Mouse (Mus musculus) retina, postnatal 7 days (tissue): ENCODE results near the gene Rnf183.

Experiments used
- DNase-seq: peaks from one replicate; pipeline ENCODE4 v3.0.0-alpha.2; 2012; ENCODE audit warnings: low read depth, low spot score

Rnf183 gene

DNA sequence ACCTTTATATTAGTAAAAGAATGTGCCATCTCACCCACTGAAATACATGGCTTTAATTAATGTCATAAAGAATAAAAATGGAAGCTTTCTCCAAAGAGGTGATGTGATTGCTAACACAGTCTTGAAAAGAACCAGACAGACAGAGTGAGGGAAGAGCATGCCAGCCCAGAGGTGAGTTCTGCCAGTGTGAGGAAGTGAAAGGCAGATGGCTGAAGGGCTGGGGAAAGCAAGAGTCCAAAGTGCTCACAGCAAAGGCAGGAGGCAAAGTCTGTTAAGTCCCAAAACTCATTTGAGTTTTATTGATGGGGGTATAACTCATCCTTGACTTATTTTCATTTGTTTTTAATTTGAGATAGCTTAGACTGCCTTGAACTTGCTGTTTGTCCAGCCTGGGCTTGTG lies 4.4 kb downstream of the Rnf183 start:
- no peak for DNase-seq

DNA sequence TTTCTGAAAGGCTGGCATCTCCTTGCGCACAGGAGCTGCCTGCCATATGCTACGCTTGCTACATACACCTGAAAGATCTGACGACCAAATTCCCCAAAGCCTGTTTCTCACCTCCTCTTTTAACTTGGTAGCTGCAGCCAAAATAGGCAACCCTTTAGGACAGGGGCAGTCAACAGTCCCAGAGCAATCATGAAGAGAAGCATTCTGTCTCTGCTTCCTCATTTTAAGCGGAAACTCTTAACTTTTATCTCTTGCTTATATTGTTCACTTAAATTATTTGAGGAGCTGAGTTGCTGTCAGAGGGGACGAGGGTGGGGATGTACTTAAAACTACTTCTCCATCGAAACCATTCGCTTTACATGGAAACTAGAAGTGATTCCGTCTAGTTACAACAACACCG lies 5.4 kb downstream of the Rnf183 start:
- no peak for DNase-seq

DNA sequence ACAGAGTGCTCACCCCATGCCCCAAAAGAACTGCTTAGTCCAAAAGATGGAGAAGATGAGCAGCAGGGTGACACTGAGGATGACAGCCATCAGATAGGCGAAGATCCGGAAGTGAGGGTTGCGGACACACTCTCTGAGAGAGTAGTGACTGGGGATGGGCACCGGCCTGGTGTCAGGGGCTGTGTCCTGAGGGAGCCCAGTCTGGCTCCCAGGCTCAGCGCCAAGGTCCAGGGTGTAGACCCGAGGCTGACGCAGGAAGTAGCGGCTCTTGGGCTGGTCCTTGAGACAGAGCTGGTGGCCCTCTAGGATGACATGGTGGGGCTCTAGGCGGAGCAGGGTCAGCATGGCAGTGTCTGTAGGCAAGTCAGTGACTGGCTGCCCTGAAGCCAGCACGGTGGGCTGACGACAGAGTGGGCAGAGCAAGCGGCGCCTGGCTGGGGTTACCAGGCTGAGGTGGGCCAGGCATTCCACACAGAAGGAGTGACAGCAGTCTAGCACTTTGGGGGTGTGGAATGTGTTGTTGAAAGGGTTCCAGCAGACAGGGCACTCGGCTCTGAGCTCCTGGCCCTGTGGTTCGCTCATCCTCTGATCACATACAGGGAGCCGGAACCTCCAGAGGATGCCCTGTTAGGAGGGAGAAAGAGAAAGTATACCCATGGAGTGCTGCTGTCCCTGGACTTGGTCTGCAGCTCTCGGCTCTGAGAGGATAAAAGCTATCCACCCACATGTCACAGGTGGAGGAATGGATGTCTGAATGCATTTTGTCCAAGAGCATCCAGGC lies 6.9 kb downstream of the Rnf183 start:
- DNase-seq: no peak

DNA sequence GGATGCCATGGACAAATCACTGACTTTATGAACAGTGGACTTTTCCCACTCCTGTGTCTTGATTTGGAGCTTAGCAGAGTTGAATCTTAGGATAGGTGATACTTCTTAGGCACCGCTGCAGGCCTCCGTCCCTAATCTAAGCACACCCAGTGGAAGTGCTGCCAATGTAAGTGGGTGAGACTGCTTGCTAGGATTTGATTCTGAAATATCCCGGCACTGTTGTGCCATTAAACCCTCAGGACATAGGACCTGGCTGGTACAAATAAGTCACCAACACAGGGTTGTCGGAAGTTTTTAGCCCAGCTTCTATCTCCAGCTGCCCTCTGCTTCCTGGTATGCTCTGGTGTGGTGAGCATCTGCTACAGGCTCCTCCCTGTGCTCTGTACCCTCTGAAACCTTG lies 9.2 kb downstream of the Rnf183 start:
- DNase-seq: no peak

DNA sequence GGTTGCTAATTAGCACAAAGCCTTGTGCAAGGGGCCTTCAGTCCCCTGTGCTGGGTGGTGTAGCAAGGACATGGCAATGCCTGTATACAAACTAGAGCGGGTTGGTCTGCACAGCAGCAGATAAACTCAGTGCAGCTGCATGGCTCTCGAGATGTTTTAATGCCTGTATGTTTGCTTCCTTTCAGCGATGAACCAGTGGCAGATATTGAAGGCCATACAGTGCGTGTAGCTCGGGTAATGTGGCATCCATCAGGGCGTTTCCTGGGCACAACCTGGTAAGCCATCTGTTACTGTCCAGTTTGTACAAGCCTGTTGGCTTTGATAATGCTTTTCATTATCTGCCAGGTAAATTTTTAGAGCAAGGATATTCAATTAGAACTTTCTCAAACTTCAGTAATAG lies 16.0 kb downstream of the Rnf183 start:
- no peak for DNase-seq

DNA sequence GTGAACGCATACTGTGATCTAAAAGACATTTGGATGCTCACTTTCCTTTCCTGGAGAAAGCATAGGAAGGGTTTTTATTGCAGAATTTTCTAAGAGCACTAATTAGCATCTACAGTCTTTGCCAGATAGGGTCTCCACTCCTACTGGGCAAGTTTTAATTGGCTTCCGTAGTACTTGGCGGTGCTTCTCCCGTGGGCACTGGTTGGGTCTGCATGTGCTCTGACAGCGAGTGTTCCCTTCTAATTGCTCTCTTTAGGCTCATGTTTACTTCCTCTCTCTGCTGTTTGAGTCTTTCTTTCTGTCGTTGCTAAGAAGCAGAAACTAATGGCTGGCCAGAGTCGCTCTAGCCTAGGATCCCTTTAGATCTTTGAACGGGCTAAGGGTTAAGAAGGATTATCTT lies 16.6 kb downstream of the Rnf183 start:
- no peak for DNase-seq

DNA sequence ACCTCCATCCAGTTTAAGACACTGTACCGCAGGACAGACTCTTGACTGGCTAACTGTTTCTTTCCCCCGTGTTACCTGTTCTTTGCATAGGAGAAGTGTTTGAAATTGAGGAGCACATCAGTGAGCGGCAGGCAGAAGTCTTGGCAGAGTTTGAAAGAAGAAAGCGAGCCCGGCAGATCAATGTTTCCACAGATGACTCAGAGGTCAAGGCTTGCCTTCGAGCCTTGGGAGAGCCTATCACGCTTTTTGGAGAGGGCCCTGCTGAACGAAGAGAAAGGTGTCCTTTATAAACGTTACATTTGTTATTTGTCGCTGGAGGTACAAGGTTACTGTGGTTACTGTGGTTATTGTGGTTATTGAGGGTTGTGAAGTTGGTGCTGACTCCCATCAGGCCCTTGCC lies 23.4 kb downstream of the Rnf183 start:
- DNase-seq: no peak

DNA sequence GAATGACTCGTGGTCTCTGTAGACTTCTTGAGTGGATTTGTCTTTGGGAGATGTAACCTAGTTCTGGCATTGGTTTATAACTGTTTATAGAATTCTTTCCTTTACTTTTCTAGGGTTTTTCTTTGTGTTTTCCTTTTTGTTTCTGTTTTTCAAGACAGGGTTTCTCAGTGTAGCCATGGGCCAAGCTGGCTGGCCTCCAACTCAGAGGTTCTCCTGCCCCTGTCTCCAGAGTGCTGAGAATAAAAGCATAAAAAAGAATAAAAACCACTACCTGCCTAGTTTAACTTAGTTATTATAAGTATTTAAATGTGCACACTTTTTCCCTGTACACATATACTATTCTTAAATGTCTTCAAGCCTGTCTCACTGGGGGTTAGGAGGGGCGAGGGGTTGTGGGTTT lies 24.7 kb downstream of the Rnf183 start:
- DNase-seq: no peak

DNA sequence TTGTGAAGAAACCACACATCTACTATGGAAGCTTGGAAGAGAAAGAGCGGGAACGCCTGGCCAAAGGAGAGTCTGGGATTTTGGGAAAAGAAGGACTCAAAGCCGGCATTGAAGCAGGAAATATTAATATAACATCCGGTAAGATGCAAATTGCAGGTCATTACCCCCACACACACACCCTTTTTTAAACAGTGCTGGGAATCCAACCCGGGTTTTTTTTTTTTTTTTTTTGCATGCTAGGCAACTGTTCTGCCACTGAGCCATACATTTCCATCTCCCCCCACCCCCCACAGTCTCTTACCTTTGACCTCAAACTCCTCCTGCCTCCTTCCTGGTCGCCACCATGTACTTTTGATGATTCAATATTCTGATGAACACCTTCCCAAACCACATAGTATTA lies 25.4 kb downstream of the Rnf183 start:
- no peak for DNase-seq

DNA sequence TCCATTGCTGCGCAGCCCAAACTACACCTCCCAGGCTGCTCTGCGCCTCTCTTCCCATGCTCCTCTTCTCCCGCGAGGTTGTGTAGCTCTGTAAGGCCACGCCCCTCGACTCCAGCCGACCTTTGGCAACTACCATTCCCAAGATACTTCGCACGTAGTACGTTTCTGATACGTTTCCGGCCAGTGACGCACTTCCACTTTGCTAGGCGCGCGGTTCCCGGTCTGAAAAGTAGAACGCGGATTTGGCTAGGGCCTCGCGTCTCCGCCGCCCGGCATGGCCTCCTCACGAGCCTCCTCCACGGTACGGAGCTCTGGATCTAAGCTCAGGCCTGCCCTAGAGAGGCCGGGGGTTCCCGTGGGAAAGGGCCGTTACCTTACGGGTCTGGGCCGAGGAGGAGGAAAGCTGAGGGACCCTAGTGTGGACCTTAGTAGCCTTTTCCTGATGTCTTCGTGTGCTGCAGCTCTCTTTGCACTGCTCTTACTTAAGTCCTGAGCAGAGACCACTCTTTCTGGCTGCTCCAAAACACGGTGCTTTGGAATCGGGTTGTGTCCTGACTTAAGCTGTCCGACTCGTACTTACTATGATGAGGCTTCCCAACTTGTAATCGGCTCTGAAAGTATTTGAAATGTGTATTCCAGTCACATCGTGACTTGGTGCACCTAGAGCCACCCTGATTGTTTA lies 26.3 kb downstream of the Rnf183 start, which contains the start of the genes Cdc26 and Prpf4:
Cdc26 (minus strand) TSS at position 42 of the 682 bp plus-strand sequence.
Prpf4 (plus strand) TSS at position 197 of the 682 bp plus-strand sequence.
- peak; percentile 96 for DNase-seq

DNA sequence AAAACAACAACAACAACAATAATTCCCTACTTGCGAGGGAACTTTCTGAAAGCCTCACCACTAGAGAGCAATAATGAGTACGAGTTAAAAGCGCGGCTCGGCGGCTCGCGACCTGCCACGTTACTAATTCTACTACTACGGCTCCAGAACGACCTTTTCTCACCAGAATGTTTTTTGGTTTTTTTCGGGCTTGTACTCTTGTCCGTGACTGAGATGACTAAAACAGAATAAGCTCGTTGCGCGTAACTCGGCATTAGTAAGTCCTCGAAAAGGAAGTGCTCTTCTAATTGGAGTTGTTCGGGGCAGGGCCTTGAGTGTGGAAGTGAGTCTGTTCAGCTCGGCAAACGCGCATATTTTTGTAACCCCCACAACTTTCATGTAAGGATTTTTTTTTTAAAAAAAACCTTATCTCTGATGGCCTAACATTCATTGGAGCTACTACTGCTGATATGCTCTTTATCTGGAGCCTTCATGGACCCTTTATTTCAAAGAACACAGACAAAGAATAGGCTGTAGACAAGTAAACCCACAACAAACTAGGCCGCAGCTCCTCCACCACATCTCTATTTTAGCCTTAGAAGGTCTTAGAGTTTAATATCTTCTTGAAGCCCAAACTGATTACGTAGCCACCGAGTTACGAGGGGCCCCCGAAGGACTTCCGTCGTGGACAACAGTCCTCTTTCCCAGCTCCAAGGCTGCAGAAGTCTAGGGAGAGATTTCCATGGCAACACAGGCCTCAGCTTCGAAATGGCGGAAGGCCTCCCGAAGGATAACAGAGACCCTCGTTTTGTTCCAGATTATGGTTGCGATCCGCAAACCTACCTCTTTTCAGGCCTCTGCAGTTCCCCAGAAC lies 27.1 kb downstream of the Rnf183 start:
- peak; percentile 14 for DNase-seq

DNA sequence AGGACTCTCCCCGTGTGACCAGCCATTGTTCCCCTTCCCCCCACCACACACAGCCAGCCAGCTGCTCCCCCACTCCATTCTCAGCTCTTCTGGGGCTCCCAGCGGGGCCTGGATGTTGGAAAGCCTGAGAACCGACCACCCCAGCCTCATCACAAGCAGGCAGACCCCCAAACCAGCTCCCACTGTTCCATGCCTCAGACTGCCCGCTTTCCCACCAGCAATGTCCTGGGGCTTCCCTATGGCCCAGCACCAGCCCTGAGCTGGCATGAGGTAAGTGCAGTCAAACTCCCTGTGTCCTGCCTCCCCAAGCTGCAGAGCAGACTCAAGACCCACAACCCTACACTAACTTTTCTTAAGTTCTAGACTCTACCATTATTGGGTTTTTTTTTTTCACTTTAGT lies 28.9 kb downstream of the Rnf183 start:
- no peak for DNase-seq

DNA sequence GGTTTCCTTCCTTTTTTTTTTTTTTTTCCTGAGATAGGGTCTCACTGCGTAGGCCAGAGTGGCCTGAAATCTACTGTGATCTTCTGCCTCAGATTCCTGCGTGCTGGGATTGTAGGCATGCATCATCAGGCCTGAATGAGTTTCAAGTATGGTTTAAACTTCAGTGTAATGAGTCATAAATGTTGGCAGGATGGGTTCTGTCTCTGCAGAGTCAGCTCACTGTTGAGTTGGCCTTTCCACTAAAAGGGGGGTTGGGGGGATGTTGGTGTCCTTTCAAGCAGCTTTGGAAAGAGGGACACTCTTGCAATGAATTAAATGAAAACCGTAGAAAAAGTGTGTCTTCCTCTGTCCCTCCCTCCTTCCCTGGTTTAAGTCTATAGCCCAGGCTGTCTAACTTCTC lies 36.1 kb downstream of the Rnf183 start:
- DNase-seq: no peak

DNA sequence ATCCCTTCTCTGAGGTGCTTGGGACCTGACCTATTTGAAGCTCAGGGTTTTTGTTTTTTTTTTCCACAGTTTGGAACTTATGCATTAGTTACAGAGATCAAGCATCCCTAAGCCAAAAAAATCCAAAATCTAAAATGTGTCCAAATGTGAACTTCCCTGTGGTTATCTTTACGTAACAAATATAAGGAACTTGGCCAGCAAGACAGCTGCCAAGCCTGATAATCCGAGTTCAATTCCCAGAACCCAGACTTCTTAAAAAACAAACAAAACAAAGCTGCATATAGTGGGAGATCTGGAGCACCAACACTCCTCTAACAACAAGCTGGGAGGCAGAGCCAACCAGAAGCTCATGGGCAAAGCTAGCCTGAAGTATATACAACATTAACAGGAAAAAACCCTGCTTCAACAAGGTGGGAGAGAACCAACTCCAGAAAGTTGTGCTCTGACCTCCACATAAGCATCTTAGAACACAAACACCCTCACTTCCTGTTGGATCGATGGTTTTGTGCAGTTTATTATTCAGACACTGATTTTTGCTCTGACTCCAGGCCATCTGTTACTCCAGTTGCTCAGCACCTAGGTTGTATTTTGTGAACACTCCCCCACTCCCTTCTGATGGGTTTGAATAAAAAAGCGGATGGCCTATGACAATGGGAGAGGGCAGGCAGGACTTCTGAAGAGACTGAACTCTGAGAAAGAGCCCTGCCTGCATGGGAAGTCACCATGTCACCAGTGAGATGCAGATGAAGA lies 37.3 kb downstream of the Rnf183 start:
- no peak for DNase-seq

DNA sequence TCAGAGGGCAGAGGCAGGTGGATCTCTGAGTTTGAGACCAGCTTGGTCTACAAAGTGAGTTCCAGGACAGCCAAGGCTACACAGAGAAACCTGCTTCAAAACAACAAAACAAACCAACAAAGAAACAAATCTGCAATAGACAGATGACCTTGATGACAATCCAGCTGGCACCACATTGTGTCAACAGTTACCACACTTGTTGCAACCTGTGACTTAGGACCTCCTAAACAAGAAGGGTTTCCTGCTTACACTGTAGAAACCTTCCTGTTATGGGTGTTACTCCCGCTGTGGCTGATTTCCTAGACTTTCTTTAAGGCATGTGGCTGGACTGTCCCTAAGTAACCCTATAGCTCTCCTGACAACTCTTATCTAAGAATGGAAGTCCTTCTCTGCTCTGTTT lies 39.2 kb downstream of the Rnf183 start:
- DNase-seq: no peak

DNA sequence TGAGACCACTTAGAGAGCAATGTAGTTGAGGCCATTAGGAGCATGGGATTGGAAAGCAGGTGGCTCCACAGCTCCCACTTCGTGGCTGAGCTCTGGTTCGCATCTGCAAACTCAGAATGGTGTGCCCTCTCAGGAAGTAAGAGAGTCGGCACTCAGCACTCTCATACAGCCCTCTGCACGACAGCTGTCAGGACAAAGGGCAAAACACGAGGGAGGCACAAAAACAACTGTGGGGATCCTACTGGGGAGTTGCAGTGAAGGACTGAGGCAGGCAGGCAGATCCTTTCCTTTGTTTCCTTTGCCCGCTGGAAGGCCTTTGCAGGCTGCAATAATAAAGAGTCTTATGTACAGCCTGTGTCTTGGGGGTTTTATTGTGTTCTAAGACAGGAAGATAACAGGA lies 41.6 kb downstream of the Rnf183 start:
- no peak for DNase-seq

DNA sequence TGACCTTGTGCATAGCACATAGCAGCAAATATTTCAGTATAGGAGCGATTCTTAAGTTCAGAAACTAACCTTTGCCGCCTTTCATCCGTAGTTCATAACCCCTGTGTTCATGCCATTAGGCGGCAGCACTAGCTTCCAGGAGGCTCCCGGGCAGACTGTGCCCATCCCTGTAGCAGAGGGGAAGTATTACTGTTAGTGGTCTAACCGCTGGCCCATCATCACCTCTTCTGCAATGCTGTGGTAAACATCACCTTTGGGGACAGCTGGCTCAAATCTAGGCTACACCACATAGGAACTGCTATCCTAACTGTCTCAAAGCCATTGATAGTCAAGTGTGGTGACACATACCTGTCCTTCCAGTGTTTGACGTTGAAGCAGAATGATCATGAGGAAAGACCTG lies 43.2 kb downstream of the Rnf183 start:
- DNase-seq: no peak

DNA sequence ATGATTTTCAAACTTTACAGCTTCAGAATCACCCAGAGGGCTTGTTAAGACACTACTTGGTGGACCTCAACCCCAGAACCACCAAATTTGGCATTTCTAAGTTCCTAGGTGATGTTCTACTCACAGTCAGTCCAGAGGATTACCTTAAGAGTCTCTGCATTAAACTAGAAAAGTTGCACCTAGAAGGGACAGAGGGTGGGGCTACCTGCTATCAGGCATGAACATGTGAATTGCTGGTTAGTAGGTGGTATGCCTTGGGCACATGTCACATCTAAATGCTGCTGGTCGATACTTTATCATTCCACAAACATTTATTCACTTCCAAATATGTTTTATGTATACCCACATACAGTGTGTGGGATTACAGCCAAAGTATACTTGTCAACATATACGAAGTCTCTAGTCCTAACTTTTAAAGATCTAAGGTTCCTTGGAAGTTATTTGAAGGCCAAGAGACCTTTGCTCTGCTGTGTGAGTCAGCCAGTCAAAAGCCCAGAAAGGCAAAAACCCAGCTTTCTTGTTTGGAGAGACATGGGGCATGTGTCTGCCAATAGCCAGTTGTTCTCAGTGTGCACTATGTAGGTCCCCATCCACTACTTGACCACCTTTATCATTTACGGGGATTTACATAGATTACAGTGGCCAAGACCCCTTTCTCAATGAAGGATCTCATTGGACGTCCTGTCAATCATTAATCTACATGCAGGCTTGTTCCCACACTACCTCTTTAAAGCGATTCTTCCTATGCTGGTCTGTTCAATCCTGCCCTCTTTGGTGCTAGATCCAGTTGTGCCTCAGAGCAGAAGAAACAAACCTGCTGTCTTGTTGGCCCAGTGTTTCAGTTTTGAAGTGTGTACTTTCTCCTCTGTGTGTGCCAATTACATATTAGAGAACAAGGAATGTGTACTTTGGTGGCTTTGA lies 45.2 kb downstream of the Rnf183 start:
- DNase-seq: no peak

DNA sequence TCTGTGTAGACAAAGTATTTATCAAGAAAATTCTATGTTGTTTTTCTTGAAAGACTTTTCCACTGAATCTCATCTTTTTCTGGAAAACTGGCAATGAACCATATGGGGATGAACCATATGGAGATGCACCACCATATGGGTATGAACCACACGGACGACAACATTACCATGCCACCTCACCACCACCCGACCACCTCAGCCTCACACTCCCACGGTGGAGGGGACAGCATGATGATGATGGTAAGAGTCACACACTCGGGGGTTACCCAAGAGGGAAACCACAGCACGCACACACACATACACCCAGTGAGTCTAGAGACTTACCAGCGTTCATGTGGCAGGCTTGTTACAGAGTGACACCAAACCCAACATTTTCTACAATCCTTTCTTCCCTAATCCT lies 49.6 kb downstream of the Rnf183 start:
- no peak for DNase-seq

DNA sequence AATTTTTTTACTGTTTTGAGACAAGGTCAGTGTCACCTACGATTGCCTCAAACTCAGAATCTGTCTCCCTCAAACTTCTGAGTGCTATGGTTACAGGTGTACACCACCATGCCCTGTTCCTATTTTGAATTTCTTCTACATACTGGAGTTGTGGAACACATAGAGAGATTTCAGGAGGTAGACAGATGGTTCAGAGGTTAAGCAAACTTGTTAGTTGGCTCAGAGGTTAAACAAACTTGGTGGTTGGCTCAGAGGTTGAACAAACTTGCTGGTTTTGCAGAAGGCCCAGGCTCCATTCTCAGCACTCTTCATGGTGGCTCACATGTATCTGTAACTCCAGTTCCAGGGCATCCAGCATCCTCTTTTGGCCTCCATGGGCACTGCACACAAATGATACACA lies 50.9 kb downstream of the Rnf183 start:
- no peak for DNase-seq

DNA sequence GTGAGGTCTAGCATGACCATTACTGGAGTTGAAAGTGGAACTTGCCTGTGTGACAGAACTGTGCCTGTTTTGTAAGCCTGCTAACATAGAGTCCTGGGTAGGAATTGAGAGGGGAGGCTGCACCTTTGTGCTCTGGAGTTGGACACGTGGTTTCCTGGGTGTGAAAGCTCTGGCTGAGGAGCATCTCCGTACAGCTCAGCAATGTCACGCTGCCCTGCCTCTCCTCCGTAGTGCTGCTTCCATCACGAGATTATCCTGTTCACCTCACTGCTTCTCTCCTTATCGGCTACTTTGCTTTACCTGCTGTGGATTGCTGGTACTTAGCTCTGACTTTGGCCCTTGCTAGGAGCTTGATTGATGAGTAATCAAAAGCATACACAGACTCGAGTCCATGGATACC lies 51.3 kb downstream of the Rnf183 start:
- DNase-seq: no peak
